Mouse (Mus musculus) lung, adult 2 months (tissue): ENCODE data around the gene Rap2a. TPM values are rescaled to one million over a fixed set of nuclear protein-coding genes. Genes with fewer than 3 reads are reported as not detected.

Experiments used
- DNase-seq: peaks from one replicate; pipeline ENCODE4 v3.0.0; 2022
- H3K4me1 ChIP-seq: fragments of 200-500 bp; 2 replicates; pipeline ENCODE4 v1.6.1; 2011; ENCODE audit warnings: low read length; ENCODE audit not compliant: control insufficient read depth, insufficient read depth
- H3K4me3 ChIP-seq: fragments of 200-500 bp; replicated peaks from 2 replicates; pipeline ENCODE3; 2011; ENCODE audit warnings: low read depth, mild to moderate bottlenecking, control low read depth, low read length; ENCODE audit errors: extremely low read depth
- CTCF ChIP-seq: fragments of 200-500 bp; IDR thresholded peaks from 2 replicates; pipeline ENCODE4 v1.5.1; 2011; ENCODE audit warnings: mild to moderate bottlenecking, low read length, control low read depth; ENCODE audit not compliant: insufficient read depth
- POLR2A ChIP-seq: fragments of 200-500 bp; IDR thresholded peaks from 2 replicates; pipeline ENCODE4 v1.6.1; 2011; ENCODE audit warnings: low read depth, mild to moderate bottlenecking, control low read depth, low read length, borderline replicate concordance; ENCODE audit errors: extremely low read depth
- WGBS: fragments of 180-500 bp; shearing (Covaris S2); methylation state at CpG from one replicate; pipeline ENCODE4 v1.1.7; 2018; 5-methylcytosine and 5-hydroxymethylcytosine counted together
- polyA plus RNA-seq: library from polyadenylated mRNA; depleted of rRNA; stranded (reverse); fragments of >200 nt; gene quantifications from 2 replicates; pipeline ENCODE4 v1.2.3, GENCODE M21; 2012; rRNA removed

Gene Rap2a
- polyA plus RNA-seq: 39.5 and 57.3 TPM in 2 replicates

DNA sequence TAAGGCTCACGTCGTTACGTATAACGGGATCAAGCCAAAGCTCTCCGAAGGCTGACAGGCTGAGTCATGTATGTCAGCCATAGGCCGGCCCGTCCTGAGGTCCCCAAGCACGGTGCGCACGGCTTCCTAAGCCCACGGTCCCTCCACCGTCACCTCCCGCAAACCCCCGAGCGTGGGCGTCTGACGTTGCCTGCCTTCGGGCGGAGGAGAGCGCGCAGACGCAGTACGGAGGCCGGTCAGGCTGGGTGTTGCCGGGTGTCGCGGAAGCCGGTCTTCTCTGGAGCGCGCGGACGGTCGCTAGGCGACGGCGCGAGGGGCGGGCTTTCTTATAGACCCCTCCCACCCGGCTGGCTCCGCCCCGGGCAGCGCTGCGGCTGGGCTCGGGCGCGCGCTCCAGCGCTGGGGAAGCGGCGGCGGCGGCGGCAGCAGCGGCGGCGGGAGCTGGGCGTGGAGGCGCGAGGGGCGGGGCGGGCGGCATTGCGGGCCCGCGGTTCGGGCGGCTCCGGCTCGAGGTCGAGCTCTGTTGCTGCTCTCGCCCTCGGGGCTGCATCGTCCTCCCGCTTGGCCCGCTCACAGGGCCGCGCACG lies at the start of gene Rap2a:
Gene Rap2a, plus strand, starts transcription at position 463 of the 587 bp plus-strand sequence.
- H3K4me1 ChIP-seq: peaks cover 3% of the 10 kb centered on the region
- TF ChIP-seq POLR2A (peak; percentile 86), CTCF (no peak)
- DNase-seq: peak; percentile 96
- peak within 1 kb of the TSS; percentile 87 for H3K4me3 ChIP-seq
- under 1% methylated on average over 76 of the region's 78 CpGs for WGBS

GRCm38 (mm10) chr14:120428497-120428896 lies 49.7 kb upstream of the Rap2a start:
- H3K4me1 ChIP-seq: no peaks in the 10 kb centered on the region
- no peak overlapping the region for H3K4me3 ChIP-seq
- whole genome bisulfite sequencing: 76% methylated on average over 5 of the region's 5 CpGs
- no peak for TF ChIP-seq CTCF
- no peak for TF ChIP-seq POLR2A
- no peak for DNase-seq

- Histone ChIP-seq H3K4me1 (no peaks in the 10 kb centered on the region; the same call in none of the 2 replicates), H3K4me3 (no peak overlapping the region)
- TF ChIP-seq POLR2A (no peak), CTCF (no peak)
- DNase-seq: no peak
Measured at GRCm38 (mm10) chr14:120432773-120433172, 45.5 kb upstream of the Rap2a start.

DNA sequence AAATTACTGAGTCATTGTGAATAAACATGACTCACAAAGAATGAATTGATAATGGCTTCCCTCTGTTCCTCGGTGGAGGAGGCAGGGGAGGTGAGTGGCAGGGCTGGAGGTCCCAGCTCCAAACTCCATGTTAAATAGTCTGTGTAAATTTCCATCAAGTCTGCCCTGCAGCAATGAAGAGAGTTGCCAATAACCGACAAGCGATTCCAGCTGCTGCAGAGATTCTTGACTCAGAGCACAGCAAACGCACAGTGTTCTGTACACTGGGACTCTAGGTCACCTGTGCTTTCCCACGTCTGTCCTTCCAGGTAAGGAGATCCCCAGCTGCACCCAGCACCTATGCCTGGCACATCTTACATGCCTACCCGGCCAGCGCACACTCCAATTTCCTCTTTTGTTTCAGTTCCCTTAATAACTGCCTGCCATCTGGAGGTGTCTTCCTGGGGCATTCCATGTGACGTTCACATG lies 44.3 kb upstream of the Rap2a start:
- DNase-seq: no peak
- Histone ChIP-seq H3K4me3 (no peak overlapping the region), H3K4me1 (no peaks in the 10 kb centered on the region; the same call in none of the 2 replicates)
- WGBS: 60% methylated on average over 8 of the region's 8 CpGs
- no peak for TF ChIP-seq CTCF
- TF ChIP-seq POLR2A: no peak

- WGBS: 71% methylated on average over 1 of the region's 1 CpGs
- H3K4me3 ChIP-seq: no peak overlapping the region
- no peaks in the 10 kb centered on the region; the same call in none of the 2 replicates for H3K4me1 ChIP-seq
- TF ChIP-seq CTCF (no peak), POLR2A (no peak)
- DNase-seq: no peak
Measured at GRCm38 (mm10) chr14:120434831-120435230, 43.4 kb upstream of the Rap2a start.

- TF ChIP-seq POLR2A: no peak
- no peak for TF ChIP-seq CTCF
- H3K4me1 ChIP-seq: no peaks in the 10 kb centered on the region
- DNase-seq: no peak
- no peak overlapping the region for H3K4me3 ChIP-seq
Measured at GRCm38 (mm10) chr14:120440716-120441115, 37.5 kb upstream of the Rap2a start.

DNA sequence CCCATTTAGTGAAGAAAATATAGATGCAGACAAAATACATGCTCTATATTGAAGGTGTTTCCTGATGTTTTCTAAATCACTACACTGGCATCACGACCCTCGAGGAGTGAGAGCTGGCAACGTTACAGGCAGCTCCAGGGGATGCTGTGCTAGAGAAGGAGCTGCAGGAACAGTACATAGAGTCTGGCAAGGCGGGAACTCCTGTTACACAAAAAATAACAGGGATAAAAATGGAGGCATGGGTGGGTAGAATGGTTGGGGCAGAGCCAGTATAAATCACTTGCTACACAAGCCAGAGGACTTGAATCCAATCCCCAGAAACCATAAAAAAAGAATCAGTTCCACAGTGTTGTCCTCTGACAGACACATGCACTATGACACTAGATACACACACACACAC lies 37.0 kb upstream of the Rap2a start:
- TF ChIP-seq POLR2A: no peak
- TF ChIP-seq CTCF: no peak
- Histone ChIP-seq H3K4me1 (no peaks in the 10 kb centered on the region), H3K4me3 (no peak overlapping the region)
- 69% methylated on average over 4 of the region's 4 CpGs for WGBS
- no peak for DNase-seq

- DNase-seq: no peak
- WGBS: 79% methylated on average over 13 of the region's 13 CpGs
- no peak for TF ChIP-seq POLR2A
- H3K4me1 ChIP-seq: no peaks in the 10 kb centered on the region
- no peak overlapping the region for H3K4me3 ChIP-seq
Measured at GRCm38 (mm10) chr14:120441836-120442235, 36.4 kb upstream of the Rap2a start.

- DNase-seq: no peak
- no peak overlapping the region for H3K4me3 ChIP-seq
- no peaks in the 10 kb centered on the region for H3K4me1 ChIP-seq
- WGBS: 91% methylated on average over 7 of the region's 7 CpGs
- no peak for TF ChIP-seq CTCF
- no peak for TF ChIP-seq POLR2A
Measured at GRCm38 (mm10) chr14:120454221-120454620, 24.0 kb upstream of the Rap2a start.

DNA sequence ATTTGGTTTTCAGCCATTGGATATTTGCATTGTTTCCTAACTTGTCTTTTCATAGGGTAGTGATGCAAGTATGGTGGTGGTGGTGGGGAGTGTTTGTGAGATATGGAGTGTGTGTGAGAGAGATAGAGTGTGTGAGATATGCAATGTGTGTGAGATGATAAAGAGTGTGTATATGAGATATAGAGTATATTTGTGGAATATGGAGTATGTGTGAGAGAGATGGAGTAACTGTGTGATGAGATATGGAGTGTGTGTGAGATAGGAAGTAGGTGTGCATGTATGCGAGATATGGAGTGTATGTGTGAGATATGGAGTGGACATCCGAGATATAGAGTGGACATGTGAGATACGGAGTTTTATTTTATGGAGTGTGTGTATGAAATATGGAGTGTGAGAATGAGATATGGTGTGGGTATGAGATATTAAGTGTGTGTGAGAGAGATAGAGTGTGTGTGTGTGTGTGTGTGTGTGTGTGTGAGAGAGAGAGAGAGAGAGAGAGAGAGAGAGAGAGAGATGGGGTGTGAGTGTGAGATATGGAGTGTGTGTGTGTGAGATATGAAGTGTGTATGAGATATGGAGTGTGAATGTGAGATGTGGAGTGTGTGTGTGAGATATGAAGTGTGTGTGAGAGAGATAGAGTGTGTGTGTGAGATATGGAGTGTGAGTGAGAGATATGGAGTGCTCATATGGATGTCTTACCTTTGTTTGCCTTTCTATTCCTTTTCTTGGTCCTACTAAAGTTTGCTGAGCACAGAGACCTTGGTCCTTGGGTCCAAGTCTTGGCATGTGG lies 14.1 kb upstream of the Rap2a start:
- TF ChIP-seq CTCF (no peak), POLR2A (no peak)
- no peak for DNase-seq
- H3K4me3 ChIP-seq: no peak overlapping the region
- H3K4me1 ChIP-seq: no peaks in the 10 kb centered on the region
- 82% methylated on average over 3 of the region's 3 CpGs for WGBS

DNA sequence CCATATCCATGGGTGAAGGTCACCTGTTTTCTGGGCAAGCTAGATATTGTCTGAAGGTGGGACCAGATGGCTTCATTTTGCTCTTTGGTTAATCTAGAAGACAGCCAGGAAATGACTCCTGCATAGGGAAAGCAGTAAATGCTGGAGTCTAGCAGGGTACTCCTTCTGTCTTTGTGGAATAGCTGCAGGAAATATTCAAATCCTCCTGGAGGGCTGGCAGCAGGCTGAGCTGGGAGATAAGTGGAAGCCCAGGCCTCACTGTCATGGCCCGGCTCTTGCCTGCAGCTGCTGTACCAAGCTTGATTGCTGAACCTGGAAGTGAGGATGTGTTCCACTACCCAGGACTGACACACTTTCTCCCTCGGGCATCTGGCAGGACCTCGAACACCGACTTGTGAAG lies 11.4 kb upstream of the Rap2a start:
- 77% methylated on average over 4 of the region's 4 CpGs for WGBS

More for the DNA sequence above, 11.4 kb upstream of the Rap2a start:
- H3K4me3 ChIP-seq: no peak overlapping the region
- DNase-seq: no peak
- no peaks in the 10 kb centered on the region for H3K4me1 ChIP-seq
- TF ChIP-seq CTCF (no peak), POLR2A (no peak)
